Mouse (Mus musculus): ENCODE data around the gene Sowahc. TPM values are rescaled to one million over a fixed set of nuclear protein-coding genes. Genes with fewer than 3 reads are reported as not detected.

Sowahc gene
- total RNA-seq, 1 experiment = 7.9 TPM

DNA sequence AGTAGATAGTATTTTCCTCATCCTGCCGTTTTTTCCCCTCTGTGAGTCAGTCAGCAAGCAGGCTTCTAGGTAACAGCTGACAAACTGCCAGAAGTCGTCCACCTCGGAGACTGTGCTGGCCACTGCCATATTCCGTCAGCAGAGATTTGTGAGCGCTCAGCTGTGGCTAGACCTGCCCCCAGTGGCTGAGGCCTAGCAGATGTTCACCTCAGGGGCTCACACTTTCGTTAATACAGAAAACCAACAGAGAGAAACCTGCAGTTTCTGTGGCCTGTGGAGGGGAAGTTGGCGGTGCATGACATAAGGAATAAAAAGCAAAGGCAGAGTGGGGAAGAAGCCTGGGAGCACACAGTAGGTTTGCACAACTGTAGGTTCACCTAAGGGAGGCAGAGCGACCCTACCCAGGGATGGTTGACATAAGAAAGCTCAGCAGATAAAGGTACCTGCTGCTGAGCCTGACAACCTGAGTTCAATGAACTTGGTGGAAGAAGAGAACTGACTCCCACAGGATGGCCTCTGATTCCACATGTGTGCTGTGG lies 31.9 kb downstream of the Sowahc start:
- Histone ChIP-seq H3K4me3 (ENCODE audit: insufficient read depth in 1 of 2, low read depth in 1 of 2, low read length in 2 of 2, poor library complexity in 1 of 2, severe bottlenecking in 1 of 2) (no peak overlapping the region), H3K27ac (ENCODE audit: insufficient read depth, low read depth, low read length, poor library complexity, severe bottlenecking) (no peak overlapping the region), H3K9ac (ENCODE audit: insufficient read depth, low read depth, low read length, poor library complexity, severe bottlenecking) (no peak overlapping the region), H3K9me3 (ENCODE audit: control insufficient read depth, insufficient read depth, low read depth, low read length) (no peaks in the 10 kb centered on the region), H3K4me1 (ENCODE audit: control insufficient read depth in 2 of 2, insufficient read depth in 2 of 2, low read length in 2 of 2, poor library complexity in 1 of 2) (no peaks in the 10 kb centered on the region), H3K36me3 (ENCODE audit: control insufficient read depth, insufficient read depth, low read length, poor library complexity, severe bottlenecking) (no peaks in the 10 kb centered on the region)
- TF ChIP-seq ZC3H11A (IDR thresholded peaks at IDR 0.05; ENCODE audit: borderline replicate concordance, low read depth, low read length) (no peak), ZNF384 (IDR thresholded peaks at IDR 0.05; ENCODE audit: low read depth, low read length) (no peak), HCFC1 (IDR thresholded peaks at IDR 0.05; ENCODE audit: borderline replicate concordance, insufficient read depth, low read length) (no peak), CHD2 (IDR thresholded peaks at IDR 0.05; ENCODE audit: low read depth, low read length) (no peak), MAFK (IDR thresholded peaks at IDR 0.05; ENCODE audit: insufficient read depth, low read depth, low read length) (no peak)
- in situ Hi-C loops (cut with MboI; ENCODE audit: low sequenced_read_pairs in 2 of 2, unreplicated experiment in 2 of 2) = no loop called here
- no peak for DNase-seq (ENCODE audit: low read depth, low spot score)

DNA sequence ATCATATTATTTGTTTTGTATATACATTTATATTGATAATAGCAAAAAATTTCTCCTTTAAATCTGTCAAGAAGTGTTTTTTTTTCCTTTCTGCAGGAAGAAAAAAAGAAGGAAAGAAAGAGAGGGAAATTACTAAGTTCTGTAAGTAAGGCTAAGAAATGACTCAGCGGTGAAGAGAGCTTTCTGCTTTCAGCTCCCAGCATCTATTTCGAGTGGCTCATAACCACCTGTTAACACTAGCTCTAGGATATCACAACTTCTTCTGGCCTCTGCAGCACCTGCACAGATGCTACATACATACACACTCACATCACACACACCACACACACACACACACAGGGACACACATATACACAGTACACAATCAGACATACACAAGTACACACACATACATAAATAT lies 34.8 kb downstream of the Sowahc start:
- 0 out of 4 replicates have a peak, but pooled peaks cover 0 to 2% of the 10 kb centered on the region in 2 experiments for H3K4me1 ChIP-seq (ENCODE audit: control insufficient read depth in 2 of 2, insufficient read depth in 2 of 2, low read length in 2 of 2, poor library complexity in 1 of 2)
- in situ Hi-C loops (cut with MboI; ENCODE audit: low sequenced_read_pairs in 2 of 2, unreplicated experiment in 2 of 2) = no loop called here
- TF ChIP-seq MAFK (IDR thresholded peaks at IDR 0.05; ENCODE audit: insufficient read depth, low read depth, low read length) (no peak), CHD2 (IDR thresholded peaks at IDR 0.05; ENCODE audit: low read depth, low read length) (no peak), ZNF384 (IDR thresholded peaks at IDR 0.05; ENCODE audit: low read depth, low read length) (no peak), HCFC1 (IDR thresholded peaks at IDR 0.05; ENCODE audit: borderline replicate concordance, insufficient read depth, low read length) (no peak)
- H3K9me3 ChIP-seq (ENCODE audit: control insufficient read depth, insufficient read depth, low read depth, low read length) = no peaks in the 10 kb centered on the region
- H3K4me3 ChIP-seq (ENCODE audit: insufficient read depth in 1 of 2, low read depth in 1 of 2, low read length in 2 of 2, poor library complexity in 1 of 2, severe bottlenecking in 1 of 2) = no peak overlapping the region
- H3K27ac ChIP-seq (ENCODE audit: insufficient read depth, low read depth, low read length, poor library complexity, severe bottlenecking) = no peak overlapping the region
- no peaks in the 10 kb centered on the region for H3K36me3 ChIP-seq (ENCODE audit: control insufficient read depth, insufficient read depth, low read length, poor library complexity, severe bottlenecking)
- no peak overlapping the region for H3K9ac ChIP-seq (ENCODE audit: insufficient read depth, low read depth, low read length, poor library complexity, severe bottlenecking)
- no peak for DNase-seq (ENCODE audit: low read depth, low spot score)

DNA sequence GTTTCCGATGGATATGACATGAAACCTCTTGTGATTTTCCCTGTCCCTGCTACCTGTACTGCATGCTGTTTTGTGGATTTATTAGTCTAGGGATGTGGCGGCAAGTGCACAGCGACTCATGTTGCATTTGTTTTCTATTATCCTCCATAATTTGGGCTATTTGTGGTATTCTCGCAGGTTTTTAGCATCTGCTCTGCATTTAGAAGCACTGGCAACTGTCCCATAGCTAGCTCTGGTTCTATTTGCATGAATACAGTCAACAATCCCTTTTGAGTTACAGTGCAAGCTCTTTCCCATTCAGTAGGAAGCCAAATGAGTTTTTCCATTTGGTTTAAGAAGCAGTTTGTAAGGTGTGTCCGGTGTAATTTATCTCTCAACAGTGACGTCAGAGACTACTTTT lies 37.8 kb downstream of the Sowahc start:
- DNase-seq (ENCODE audit: low read depth, low spot score) = no peak
- H3K36me3 ChIP-seq (ENCODE audit: control insufficient read depth, insufficient read depth, low read length, poor library complexity, severe bottlenecking) = no peaks in the 10 kb centered on the region
- in situ Hi-C loops (cut with MboI; ENCODE audit: low sequenced_read_pairs in 2 of 2, unreplicated experiment in 2 of 2) = no loop called here
- H3K9me3 ChIP-seq (ENCODE audit: control insufficient read depth, insufficient read depth, low read depth, low read length) = no peaks in the 10 kb centered on the region
- H3K4me1 ChIP-seq (ENCODE audit: control insufficient read depth in 2 of 2, insufficient read depth in 2 of 2, low read length in 2 of 2, poor library complexity in 1 of 2) = peaks cover 0 to 2% of the 10 kb centered on the region in 2 experiments; a peak in 1 of 4 replicates
- H3K27ac ChIP-seq (ENCODE audit: insufficient read depth, low read depth, low read length, poor library complexity, severe bottlenecking) = no peak overlapping the region
- H3K4me3 ChIP-seq (ENCODE audit: insufficient read depth in 1 of 2, low read depth in 1 of 2, low read length in 2 of 2, poor library complexity in 1 of 2, severe bottlenecking in 1 of 2) = no peak overlapping the region
- no peak for TF ChIP-seq MAFK (IDR thresholded peaks at IDR 0.05; ENCODE audit: insufficient read depth, low read depth, low read length)
- TF ChIP-seq ZNF384 (IDR thresholded peaks at IDR 0.05; ENCODE audit: low read depth, low read length) = no peak
- TF ChIP-seq ZC3H11A (IDR thresholded peaks at IDR 0.05; ENCODE audit: borderline replicate concordance, low read depth, low read length) = no peak
- TF ChIP-seq CHD2 (IDR thresholded peaks at IDR 0.05; ENCODE audit: low read depth, low read length) = no peak
- no peak for TF ChIP-seq HCFC1 (IDR thresholded peaks at IDR 0.05; ENCODE audit: borderline replicate concordance, insufficient read depth, low read length)
- H3K9ac ChIP-seq (ENCODE audit: insufficient read depth, low read depth, low read length, poor library complexity, severe bottlenecking) = no peak overlapping the region

GRCm38 (mm10) chr10:59261603-59262002 lies 39.9 kb downstream of the Sowahc start:
- no peak for TF ChIP-seq ZNF384 (IDR thresholded peaks at IDR 0.05; ENCODE audit: low read depth, low read length)
- TF ChIP-seq HCFC1 (IDR thresholded peaks at IDR 0.05; ENCODE audit: borderline replicate concordance, insufficient read depth, low read length) = no peak
- no peak for TF ChIP-seq ZC3H11A (IDR thresholded peaks at IDR 0.05; ENCODE audit: borderline replicate concordance, low read depth, low read length)
- Histone ChIP-seq H3K27ac (ENCODE audit: insufficient read depth, low read depth, low read length, poor library complexity, severe bottlenecking) (no peak overlapping the region), H3K9me3 (ENCODE audit: control insufficient read depth, insufficient read depth, low read depth, low read length) (no peaks in the 10 kb centered on the region), H3K4me1 (ENCODE audit: control insufficient read depth in 2 of 2, insufficient read depth in 2 of 2, low read length in 2 of 2, poor library complexity in 1 of 2) (peaks cover 0 to 5% of the 10 kb centered on the region in 2 experiments; a peak in 3 of 4 replicates), H3K36me3 (ENCODE audit: control insufficient read depth, insufficient read depth, low read length, poor library complexity, severe bottlenecking) (no peaks in the 10 kb centered on the region), H3K9ac (ENCODE audit: insufficient read depth, low read depth, low read length, poor library complexity, severe bottlenecking) (no peak overlapping the region), H3K4me3 (ENCODE audit: insufficient read depth in 1 of 2, low read depth in 1 of 2, low read length in 2 of 2, poor library complexity in 1 of 2, severe bottlenecking in 1 of 2) (no peak overlapping the region)
- no peak for DNase-seq (ENCODE audit: low read depth, low spot score)
- in situ Hi-C loops (cut with MboI; ENCODE audit: low sequenced_read_pairs in 2 of 2, unreplicated experiment in 2 of 2) = no loop called here

DNA sequence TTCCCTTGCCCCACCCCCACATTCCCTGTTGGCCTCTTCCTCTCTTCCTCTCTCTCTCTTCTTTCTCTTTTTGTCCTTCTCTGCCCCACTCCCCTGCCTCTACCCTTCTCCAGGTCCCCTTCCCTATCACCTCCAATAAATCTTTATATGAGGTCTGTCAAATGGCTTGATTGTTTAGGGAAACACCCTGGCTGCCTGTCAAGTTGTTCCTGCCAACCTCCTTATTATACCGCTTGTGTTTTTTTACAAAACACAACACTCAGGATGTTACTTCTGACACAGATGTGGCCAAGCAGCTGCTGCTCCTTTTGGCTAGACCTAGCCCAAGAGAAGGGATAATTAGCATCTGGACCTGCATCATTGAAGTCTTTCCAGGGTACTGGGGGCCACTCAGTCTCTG lies 40.3 kb downstream of the Sowahc start:
- H3K9me3 ChIP-seq (ENCODE audit: control insufficient read depth, insufficient read depth, low read depth, low read length) = no peaks in the 10 kb centered on the region
- no peak overlapping the region for H3K27ac ChIP-seq (ENCODE audit: insufficient read depth, low read depth, low read length, poor library complexity, severe bottlenecking)
- no peak overlapping the region for H3K9ac ChIP-seq (ENCODE audit: insufficient read depth, low read depth, low read length, poor library complexity, severe bottlenecking)
- in situ Hi-C loops (cut with MboI; ENCODE audit: low sequenced_read_pairs in 2 of 2, unreplicated experiment in 2 of 2) = no loop called here
- H3K4me1 ChIP-seq (ENCODE audit: control insufficient read depth in 2 of 2, insufficient read depth in 2 of 2, low read length in 2 of 2, poor library complexity in 1 of 2) = peaks cover 0 to 5% of the 10 kb centered on the region in 2 experiments; a peak in 3 of 4 replicates
- no peak overlapping the region for H3K4me3 ChIP-seq (ENCODE audit: insufficient read depth in 1 of 2, low read depth in 1 of 2, low read length in 2 of 2, poor library complexity in 1 of 2, severe bottlenecking in 1 of 2)
- H3K36me3 ChIP-seq (ENCODE audit: control insufficient read depth, insufficient read depth, low read length, poor library complexity, severe bottlenecking) = no peaks in the 10 kb centered on the region
- TF ChIP-seq CHD2 (IDR thresholded peaks at IDR 0.05; ENCODE audit: low read depth, low read length) = no peak
- TF ChIP-seq HCFC1 (IDR thresholded peaks at IDR 0.05; ENCODE audit: borderline replicate concordance, insufficient read depth, low read length) = no peak
- no peak for TF ChIP-seq ZNF384 (IDR thresholded peaks at IDR 0.05; ENCODE audit: low read depth, low read length)
- TF ChIP-seq ZC3H11A (IDR thresholded peaks at IDR 0.05; ENCODE audit: borderline replicate concordance, low read depth, low read length) = no peak
- TF ChIP-seq MAFK (IDR thresholded peaks at IDR 0.05; ENCODE audit: insufficient read depth, low read depth, low read length) = no peak
- no peak for DNase-seq (ENCODE audit: low read depth, low spot score)

All from ES-E14 (cell line).